Mouse (Mus musculus): Measurements from ENCODE around the gene Cacul1. TPM values are rescaled to one million over a fixed set of nuclear protein-coding genes. Genes with fewer than 3 reads are reported as not detected.

Gene Cacul1
- polyA plus RNA-seq, 1 experiment from 2014 or later: 25.3 TPM

Small RNA genes within 50 kb of the gene (microRNA-seq; reads per million reads assigned to microRNA genes)
- not detected for gene Gm25238

Other genes with a start within 250 kb of the Cacul1 start
- not detected in 2 replicates for gene Prlhr, start 112.7 kb downstream of the Cacul1 start, polyA plus RNA-seq (2015; fragmentation: Nextera tagmentation; extraction: Ambion mirVana)
- gene Nanos1, start 175.0 kb upstream of the Cacul1 start, polyA plus RNA-seq (2015; fragmentation: Nextera tagmentation; extraction: Ambion mirVana): 12.6 and 13.4 TPM in 2 replicates
- 106 and 124 TPM in 2 replicates for gene Eif3a, start 209.6 kb upstream of the Cacul1 start, polyA plus RNA-seq (2015; fragmentation: Nextera tagmentation; extraction: Ambion mirVana)
- gene Fam45a, start 230.6 kb upstream of the Cacul1 start, polyA plus RNA-seq (2015; fragmentation: Nextera tagmentation; extraction: Ambion mirVana): 38.8 and 39.9 TPM in 2 replicates